27 mouse cellular contexts compared by ENCODE assay signal in genomic region chr13:116974081-116974860, GRCm38 (mm10). TPM values are rescaled to one million over a fixed set of nuclear protein-coding genes. Genes with fewer than 3 reads are reported as not detected.
DNase-seq lines count a peak whose midpoint lies in the region; ATAC-seq and TF ChIP-seq lines count a peak whose summit lies in the region.
"Had no signal": no experiment of that assay in that cellular context is flagged by ENCODE, and none has a peak within 500 bp of the region (broad histone marks: within the 10 kb centered on the region; RNA-seq: fewer than 3 reads in every experiment).

No protein-coding gene starts in this region.

- peak overlapping the region; percentile 58 for H3K27ac ChIP-seq in gastrocnemius, adult 2 months
- H3K27ac ChIP-seq in hindbrain, postnatal 0 days = peak overlapping the region; percentile 45; the same call in 1 of the 2 replicates
- H3K27ac ChIP-seq in hindbrain, embryonic 11.5 days (ENCODE audit: low read depth, low read length) = no peak overlapping the region
- no peak overlapping the region for H3K27ac ChIP-seq in embryonic facial prominence, embryonic 12.5 days
- peak overlapping the region; percentile 52 for H3K27ac ChIP-seq in limb, embryonic 15.5 days
- H3K27ac ChIP-seq: embryonic facial prominence, embryonic 15.5 days; forebrain, embryonic 12.5 days; liver, embryonic 15.5 days; lung, embryonic 15.5 days; midbrain, embryonic 10.5 days; midbrain, embryonic 15.5 days; neural tube, embryonic 12.5 days had no signal

- intact Hi-C loops in gastrocnemius, adult 2 months (cut with DNase I) = no loop called here

- H3K4me1 ChIP-seq in hindbrain, postnatal 0 days (ENCODE audit: insufficient read depth, low read length) = peaks cover 7% of the 10 kb centered on the region; the same call in 1 of the 2 replicates
- H3K4me1 ChIP-seq in hindbrain, embryonic 11.5 days (replicated peaks; ENCODE audit: control insufficient read depth, insufficient read depth, low read length) = no peaks in the 10 kb centered on the region
- peaks cover 7% of the 10 kb centered on the region; the same call in 1 of the 2 replicates for H3K4me1 ChIP-seq in embryonic facial prominence, embryonic 12.5 days
- 0 out of 2 replicates have a peak, but pooled peaks cover 2% of the 10 kb centered on the region for H3K4me1 ChIP-seq in limb, embryonic 15.5 days
- H3K4me1 ChIP-seq: lung, embryonic 15.5 days; midbrain, embryonic 10.5 days; midbrain, embryonic 15.5 days; neural tube, embryonic 12.5 days had no signal

- DNase-seq in gastrocnemius, adult 2 months = no peak
- DNase-seq in gastrocnemius, postnatal 4 days (ENCODE audit: low spot score in 2 of 2) = no peak
- DNase-seq in hindbrain, postnatal 0 days (ENCODE audit: low spot score) = peak; percentile 22
- DNase-seq in hindbrain, embryonic 11.5 days (ENCODE audit: low spot score) = no peak
- DNase-seq in kidney, adult 18-20 months = no peak
- no peak for DNase-seq in ovary, postnatal 36 days (ENCODE audit: low spot score)
- DNase-seq: adrenal gland, adult 8-10 months; cerebellum, adult 2 months; cerebellum, postnatal 25 days; forebrain, postnatal 0 days; gastrocnemius, postnatal 10 days; heart, postnatal 36 days; kidney, adult 11 months; kidney, postnatal 25 days had no signal

- H3K9me3 ChIP-seq in hindbrain, postnatal 0 days (ENCODE audit: low read length) = no peaks in the 10 kb centered on the region
- H3K9me3 ChIP-seq in hindbrain, embryonic 11.5 days (ENCODE audit: control insufficient read depth, low read length) = no peaks in the 10 kb centered on the region
- no peaks in the 10 kb centered on the region for H3K9me3 ChIP-seq in embryonic facial prominence, embryonic 12.5 days
- H3K9me3 ChIP-seq in limb, embryonic 15.5 days = no peaks in the 10 kb centered on the region
- H3K9me3 ChIP-seq: embryonic facial prominence, embryonic 15.5 days; forebrain, embryonic 12.5 days; kidney, embryonic 15.5 days; liver, embryonic 15.5 days; lung, embryonic 15.5 days; midbrain, embryonic 10.5 days; midbrain, embryonic 15.5 days; neural tube, embryonic 12.5 days had no signal

- H3K9ac ChIP-seq in hindbrain, postnatal 0 days (replicated peaks; ENCODE audit: low read length) = no peak overlapping the region
- no peak overlapping the region for H3K9ac ChIP-seq in hindbrain, embryonic 11.5 days (ENCODE audit: low read depth, low read length)
- no peak overlapping the region for H3K9ac ChIP-seq in embryonic facial prominence, embryonic 12.5 days
- no peak overlapping the region for H3K9ac ChIP-seq in limb, embryonic 15.5 days
- H3K9ac ChIP-seq: embryonic facial prominence, embryonic 15.5 days; forebrain, embryonic 12.5 days; forebrain, postnatal 0 days; kidney, embryonic 15.5 days; liver, embryonic 15.5 days; lung, embryonic 15.5 days; midbrain, embryonic 15.5 days; neural tube, embryonic 12.5 days had no signal

- ATAC-seq in hindbrain, postnatal 0 days = no peak
- ATAC-seq in hindbrain, embryonic 11.5 days (ENCODE audit: low FRiP score) = no peak
- ATAC-seq in embryonic facial prominence, embryonic 12.5 days (ENCODE audit: insufficient number of reproducible peaks, insufficient read depth, low FRiP score, low TSS enrichment) = 0 out of 2 replicates have a peak, but pooled peaks have one; percentile 52
- no peak for ATAC-seq in limb, embryonic 15.5 days (ENCODE audit: insufficient number of reproducible peaks, low FRiP score, low TSS enrichment, low read depth)
- ATAC-seq: inflammation-experienced regulatory T-cells, adult 6 months had no signal

- no peak for TF ChIP-seq CTCF in gastrocnemius, adult 2 months (IDR thresholded peaks at IDR 0.05)
- no peak for TF ChIP-seq CTCF in hindbrain, postnatal 0 days (IDR thresholded peaks at IDR 0.05; ENCODE audit: low read depth)

- no peaks in the 10 kb centered on the region for H3K36me3 ChIP-seq in hindbrain, postnatal 0 days (ENCODE audit: insufficient read depth, low read length)
- no peaks in the 10 kb centered on the region for H3K36me3 ChIP-seq in hindbrain, embryonic 11.5 days (ENCODE audit: control insufficient read depth, insufficient read depth, low read length)
- no peaks in the 10 kb centered on the region for H3K36me3 ChIP-seq in embryonic facial prominence, embryonic 12.5 days
- H3K36me3 ChIP-seq in limb, embryonic 15.5 days = no peaks in the 10 kb centered on the region
- H3K36me3 ChIP-seq: embryonic facial prominence, embryonic 15.5 days; forebrain, embryonic 12.5 days; G1E; kidney, embryonic 15.5 days; liver, embryonic 15.5 days; lung, embryonic 15.5 days; midbrain, embryonic 10.5 days; midbrain, embryonic 15.5 days; neural tube, embryonic 12.5 days had no signal

- H3K4me2 ChIP-seq in hindbrain, postnatal 0 days (ENCODE audit: low read depth, low read length) = no peak overlapping the region
- no peak overlapping the region for H3K4me2 ChIP-seq in hindbrain, embryonic 11.5 days (replicated peaks; ENCODE audit: low read depth, low read length)
- no peak overlapping the region for H3K4me2 ChIP-seq in embryonic facial prominence, embryonic 12.5 days (replicated peaks)
- no peak overlapping the region for H3K4me2 ChIP-seq in limb, embryonic 15.5 days
- H3K4me2 ChIP-seq: embryonic facial prominence, embryonic 15.5 days; forebrain, embryonic 12.5 days; heart, embryonic 11.5 days; kidney, embryonic 15.5 days; liver, embryonic 15.5 days; lung, embryonic 15.5 days; midbrain, embryonic 15.5 days; neural tube, embryonic 12.5 days had no signal

- no peaks in the 10 kb centered on the region for H3K27me3 ChIP-seq in hindbrain, postnatal 0 days (ENCODE audit: insufficient read depth, low read length)
- H3K27me3 ChIP-seq in hindbrain, embryonic 11.5 days (ENCODE audit: control insufficient read depth, insufficient read depth, low read length) = no peaks in the 10 kb centered on the region
- no peaks in the 10 kb centered on the region for H3K27me3 ChIP-seq in embryonic facial prominence, embryonic 12.5 days
- no peaks in the 10 kb centered on the region for H3K27me3 ChIP-seq in limb, embryonic 15.5 days
- H3K27me3 ChIP-seq: embryonic facial prominence, embryonic 15.5 days; forebrain, embryonic 12.5 days; kidney, embryonic 15.5 days; liver, embryonic 15.5 days; lung, embryonic 15.5 days; midbrain, embryonic 15.5 days; neural tube, embryonic 12.5 days had no signal

- no peak overlapping the region for H3K4me3 ChIP-seq in gastrocnemius, adult 2 months
- no peak overlapping the region for H3K4me3 ChIP-seq in hindbrain, postnatal 0 days (ENCODE audit: low read length)
- no peak overlapping the region for H3K4me3 ChIP-seq in hindbrain, embryonic 11.5 days (ENCODE audit: low read depth, low read length)
- no peak overlapping the region for H3K4me3 ChIP-seq in embryonic facial prominence, embryonic 12.5 days
- H3K4me3 ChIP-seq in limb, embryonic 15.5 days = no peak overlapping the region
- H3K4me3 ChIP-seq: embryonic facial prominence, embryonic 15.5 days; forebrain, embryonic 12.5 days; kidney, embryonic 15.5 days; liver, embryonic 15.5 days; lung, embryonic 15.5 days; midbrain, embryonic 10.5 days; midbrain, embryonic 15.5 days; neural tube, embryonic 12.5 days had no signal

- 67% methylated on average over 7 of the region's 7 CpGs for WGBS in hindbrain, postnatal 0 days
- 89% methylated on average over 7 of the region's 7 CpGs for WGBS in hindbrain, embryonic 11.5 days
- WGBS in embryonic facial prominence, embryonic 12.5 days = 69% methylated on average over 7 of the region's 7 CpGs
- 56% methylated on average over 7 of the region's 7 CpGs for WGBS in limb, embryonic 15.5 days

RNA-seq across cellular contexts. Expression of gene Parp8, which starts 51.1 kb away (rescaled TPM):
- total RNA-seq in gastrocnemius, adult 2 months (2021) = 10 to 100 TPM; 12.9 to 14.5 TPM
- 10 to 100 TPM; 19.6 to 22.2 TPM for total RNA-seq in gastrocnemius, postnatal 4 days (2021)
- 35.2 and 38.7 TPM in 2 replicates for total RNA-seq in hindbrain, postnatal 0 days (2014; rRNA removed)
- 21.2 and 23.9 TPM in 2 replicates for polyA plus RNA-seq in hindbrain, postnatal 0 days (2015; fragmentation: Nextera tagmentation; extraction: Ambion mirVana)
- polyA plus RNA-seq in hindbrain, embryonic 11.5 days (2014; fragmentation: Nextera tagmentation; extraction: Ambion mirVana) = 17.2 and 18.2 TPM in 2 replicates
- 20.6 and 20.8 TPM in 2 replicates for polyA plus RNA-seq in embryonic facial prominence, embryonic 12.5 days (2016; fragmentation: Nextera tagmentation; extraction: Ambion mirVana)
- 15.6 and 17.0 TPM in 2 replicates for polyA plus RNA-seq in limb, embryonic 15.5 days (2015; fragmentation: Nextera tagmentation; extraction: Ambion mirVana)
- polyA plus RNA-seq: G1E had no signal

Comparison
In these comparisons a context has a peak if more than half of its experiments do, and no peak if none do; other contexts are left out.
1. H3K27ac ChIP-seq: peak in gastrocnemius, adult 2 months (single experiment), hindbrain, postnatal 0 days (single experiment) and limb, embryonic 15.5 days (single experiment); none in hindbrain, embryonic 11.5 days (single experiment) and embryonic facial prominence, embryonic 12.5 days (single experiment).